Mouse (Mus musculus): ENCODE measurements around the gene Dcbld1.

GRCm38 (mm10) chr10:52268879-52269278, 35.5 kb downstream of the Dcbld1 start:
- no peak for TF ChIP-seq CTCF (IDR thresholded peaks at IDR 0.05; ENCODE audit: control insufficient read depth, insufficient read depth, insufficient replicate concordance, low read depth, low read length)
- TF ChIP-seq POLR2A (IDR thresholded peaks at IDR 0.05; ENCODE audit: control insufficient read depth, low read depth, low read length) = no peak
